Mouse (Mus musculus) CD4-positive helper T cell, adult 2 months (primary cell): ENCODE data around the gene Rnft1.
A peak's percentile ranks its signal among the peaks of the same experiment; 100 is the strongest.

Experiments
- DNase-seq: peaks from one replicate; pipeline ENCODE4 v3.0.0-alpha.2; 2012; ENCODE audit warnings: low read depth, missing footprints, low spot score

Rnft1 gene

DNA sequence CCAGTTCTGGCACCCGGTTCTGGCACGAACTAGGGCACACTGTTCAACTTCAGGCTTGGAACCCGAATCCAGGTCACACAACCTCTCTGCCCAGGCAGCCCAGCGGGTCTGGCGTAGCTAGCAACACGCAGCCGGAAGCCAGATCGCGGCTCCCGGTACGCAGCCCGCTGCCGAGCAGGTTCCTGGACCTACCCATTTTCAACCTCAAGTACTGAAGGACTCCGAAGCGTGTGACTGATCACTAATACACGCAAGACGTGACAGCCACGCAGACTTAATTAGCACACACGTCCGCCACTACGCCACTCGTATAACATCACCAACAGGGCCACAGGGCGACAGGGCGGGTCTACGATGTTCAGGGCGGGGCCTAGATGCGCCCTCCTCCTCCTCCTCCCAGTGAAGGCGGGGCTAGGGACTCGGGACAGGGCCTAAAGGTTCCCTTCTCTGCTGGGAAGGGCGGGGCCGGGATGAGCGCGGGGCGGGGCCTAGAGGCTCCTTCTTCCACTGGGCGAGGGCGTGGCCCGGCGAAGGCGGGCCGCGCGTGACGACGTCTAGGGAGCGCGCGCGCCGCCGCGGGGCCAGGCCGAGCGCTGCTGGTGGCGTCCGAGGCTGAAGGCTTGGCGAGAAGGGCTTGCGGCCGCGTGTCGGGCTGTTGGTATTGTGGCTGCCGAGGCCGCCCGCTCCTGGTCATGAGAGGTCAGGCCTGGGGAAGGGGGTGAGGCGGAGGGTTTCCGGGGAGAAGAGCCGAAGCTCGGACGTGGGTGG is at the start of gene Rnft1:
TSS of gene Rnft1 (plus strand) at position 557 of the 768 bp plus-strand sequence.
- peak; percentile 99 for DNase-seq

DNA sequence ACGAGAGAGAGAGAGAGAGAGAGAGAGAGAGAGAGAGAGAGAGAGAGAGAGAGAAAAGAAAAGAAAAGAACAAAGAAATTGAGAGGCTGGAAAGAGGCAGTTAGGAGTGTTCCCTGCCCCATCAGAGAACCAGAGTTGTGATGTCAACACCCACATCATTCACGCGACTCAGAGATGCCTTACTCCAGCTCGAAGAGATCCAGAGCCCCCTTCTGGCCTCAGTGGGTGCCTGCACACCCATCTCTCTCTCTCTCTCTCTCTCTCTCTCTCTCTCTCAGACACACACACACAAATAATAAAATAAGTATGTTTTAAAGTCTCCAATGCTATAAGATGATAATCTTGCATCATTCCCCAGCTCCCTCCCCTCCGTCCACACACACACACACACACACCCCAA is 47.6 kb upstream of the Rnft1 start:
- DNase-seq, result peak; percentile 68

DNA sequence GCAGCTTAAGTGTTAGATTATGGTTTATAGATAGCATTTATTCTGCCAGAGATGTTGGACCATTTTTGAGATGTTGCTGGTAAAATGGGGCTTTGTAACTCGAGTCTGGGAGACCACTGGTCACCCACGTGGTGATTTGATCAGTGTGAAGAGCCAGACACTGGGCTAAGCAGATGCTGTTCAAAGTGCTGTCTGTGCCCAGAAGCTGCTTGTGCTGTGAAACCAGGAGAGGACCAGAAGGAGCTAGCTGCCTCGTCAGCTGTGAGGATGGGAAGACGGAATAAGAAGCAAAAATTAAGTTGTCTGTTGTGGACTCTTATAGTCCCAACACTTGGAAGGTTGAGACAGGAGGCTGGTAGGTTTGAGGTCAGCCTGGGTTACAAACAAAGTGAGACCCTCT is 46.2 kb upstream of the Rnft1 start:
- no peak for DNase-seq

DNA sequence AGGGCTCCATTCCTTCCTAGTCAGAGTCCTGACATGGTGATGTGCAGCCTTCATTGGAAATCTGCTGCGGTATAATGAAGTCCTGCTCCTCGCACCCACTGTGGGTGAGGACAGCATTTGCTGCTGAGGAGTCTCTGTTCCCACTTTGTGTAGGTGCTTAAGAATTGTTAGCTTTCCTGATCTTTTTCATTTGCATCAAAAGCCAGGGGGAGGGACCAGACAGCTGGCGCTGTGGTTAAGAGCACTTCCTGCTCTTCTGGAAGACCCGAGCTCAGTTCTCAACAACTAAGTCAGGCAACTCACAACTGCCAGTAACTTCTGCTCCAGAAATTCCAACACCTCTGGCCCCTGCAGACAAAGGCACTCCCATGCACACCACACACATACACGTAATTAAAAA is 43.7 kb upstream of the Rnft1 start:
- peak; percentile 23 for DNase-seq

DNA sequence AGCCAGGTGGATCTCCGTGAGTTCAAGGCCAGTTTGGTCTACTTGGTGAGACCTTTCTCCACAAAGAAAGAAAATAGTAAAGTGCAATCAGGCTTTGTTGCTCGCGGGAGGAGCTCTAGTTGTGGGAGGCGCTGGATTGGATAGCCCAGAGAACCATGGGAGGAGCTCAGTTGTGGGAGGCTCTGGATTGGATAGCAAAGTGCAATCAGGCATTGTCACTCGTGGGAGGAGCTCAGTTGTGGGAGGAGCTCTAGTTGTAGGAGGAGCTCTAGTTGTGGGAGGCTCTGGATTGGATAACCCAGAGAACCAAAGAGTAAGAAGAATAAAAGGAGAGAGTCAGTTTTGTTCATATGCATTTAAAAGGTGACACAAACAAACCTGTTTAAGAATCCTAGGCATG is 30.5 kb upstream of the Rnft1 start:
- no peak for DNase-seq

DNA sequence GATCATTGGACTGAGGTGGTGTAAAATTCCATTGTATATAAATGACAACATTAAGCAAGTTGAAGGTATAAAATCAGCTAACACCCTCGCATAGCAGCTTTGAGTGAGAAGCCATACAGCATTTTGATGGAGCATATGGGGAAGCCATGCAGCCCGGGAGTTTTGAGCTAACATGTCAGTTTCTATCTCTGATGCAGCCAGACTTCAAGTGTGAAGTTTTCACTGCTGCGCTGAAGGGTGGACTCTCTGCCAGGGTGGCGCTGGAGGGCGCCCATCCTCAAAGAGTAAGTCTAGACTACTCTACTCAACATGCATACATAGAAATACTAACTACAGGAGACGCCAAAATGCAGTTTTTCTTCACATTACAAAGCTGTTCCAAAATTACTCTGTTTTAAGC is 26.9 kb upstream of the Rnft1 start:
- no peak for DNase-seq

DNA sequence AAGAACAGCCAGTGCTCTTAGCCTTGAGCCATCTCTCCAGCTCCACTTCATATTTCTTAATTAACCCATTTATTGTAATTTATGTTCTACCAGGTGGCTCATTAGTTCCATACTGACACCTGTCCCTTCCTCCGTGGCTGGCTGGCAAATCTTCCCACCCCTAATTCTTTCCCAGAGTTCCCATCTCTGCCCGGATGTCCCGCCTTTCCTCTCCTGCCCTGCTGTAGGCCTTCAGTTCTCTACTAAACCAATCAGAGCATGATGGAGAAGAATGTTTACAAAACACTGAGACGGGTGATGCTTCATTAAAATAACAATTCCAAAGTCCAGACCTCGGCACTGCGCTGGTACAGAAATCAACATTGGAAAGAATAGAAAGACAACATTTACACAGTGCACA is 25.6 kb upstream of the Rnft1 start:
- no peak for DNase-seq

DNA sequence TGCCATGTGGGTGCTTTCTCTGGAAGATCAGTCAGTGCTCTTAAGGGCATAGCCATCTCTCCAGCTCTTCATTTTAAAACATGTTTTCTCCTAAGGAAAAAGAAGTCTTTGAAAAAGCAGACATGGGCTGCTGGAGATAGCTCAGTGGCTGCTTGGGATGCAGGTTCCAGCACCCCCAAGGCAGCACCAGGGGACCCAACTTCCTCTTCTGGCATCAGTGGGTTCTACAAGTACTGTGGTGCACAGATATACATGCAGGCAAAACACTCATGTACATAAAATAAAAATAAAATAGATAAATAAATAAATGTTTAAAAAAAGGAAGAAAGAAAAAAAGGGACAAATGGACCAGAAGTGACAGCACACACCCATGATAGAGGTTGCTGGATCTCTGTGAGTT is 21.9 kb upstream of the Rnft1 start:
- DNase-seq, result no peak

DNA sequence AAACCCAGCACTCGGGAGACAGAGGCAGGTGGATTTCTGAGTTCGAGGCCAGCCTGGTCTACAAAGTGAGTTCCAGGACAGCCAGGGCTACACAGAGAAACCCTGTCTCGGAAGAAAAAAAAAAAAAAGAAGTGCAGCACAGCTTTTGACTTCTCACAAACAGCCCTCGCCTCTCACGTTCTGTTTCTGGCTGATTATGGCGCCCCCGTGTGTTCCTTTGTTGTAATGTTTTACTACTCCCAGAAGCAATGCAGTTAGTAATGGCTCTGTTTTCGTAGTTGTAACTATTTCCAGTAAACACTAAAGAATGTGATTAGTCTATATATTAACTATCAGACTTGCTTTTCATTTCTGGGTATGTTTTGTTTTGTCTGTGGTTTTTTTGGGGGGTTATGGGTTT is 20.2 kb upstream of the Rnft1 start:
- DNase-seq, result peak; percentile 66

DNA sequence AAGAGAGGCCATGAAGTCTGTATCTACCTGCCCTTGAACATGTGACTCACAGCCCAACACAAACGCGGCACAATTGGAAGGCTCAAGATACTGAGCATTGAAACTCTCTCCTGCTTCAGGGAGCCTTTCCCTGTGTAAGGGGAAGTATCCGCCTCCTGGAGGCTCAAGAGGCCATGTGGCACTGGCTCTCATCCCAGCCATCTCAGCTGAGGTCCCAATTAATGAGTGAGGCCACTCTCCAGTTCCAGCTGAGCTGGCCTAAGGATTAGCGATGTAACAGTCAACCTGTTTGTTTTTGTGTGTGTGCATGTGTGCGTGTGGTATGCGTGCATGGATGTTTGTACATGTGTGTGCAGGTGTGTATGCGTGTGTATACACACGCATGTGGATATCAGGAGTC is 16.1 kb upstream of the Rnft1 start:
- no peak for DNase-seq

DNA sequence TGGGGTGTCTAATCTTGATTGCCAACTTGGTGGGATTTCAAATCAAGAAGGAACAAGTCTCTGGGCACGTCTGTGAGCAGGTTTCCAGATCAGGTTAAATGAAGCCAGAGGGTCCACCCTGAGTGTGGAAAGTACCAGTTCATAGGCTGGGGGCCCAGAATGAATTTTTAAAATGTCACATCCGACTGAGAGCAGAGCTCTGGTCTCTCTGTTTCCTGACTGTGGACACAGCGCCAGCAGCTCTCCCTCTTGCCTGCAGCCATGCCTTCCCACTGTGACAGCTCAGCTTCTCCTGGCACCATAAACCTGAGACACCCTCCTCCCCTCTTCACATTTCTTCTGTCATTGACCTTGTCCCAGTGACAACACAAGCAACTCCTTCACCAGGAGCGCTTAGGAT is 15.5 kb upstream of the Rnft1 start:
- DNase-seq, result no peak

DNA sequence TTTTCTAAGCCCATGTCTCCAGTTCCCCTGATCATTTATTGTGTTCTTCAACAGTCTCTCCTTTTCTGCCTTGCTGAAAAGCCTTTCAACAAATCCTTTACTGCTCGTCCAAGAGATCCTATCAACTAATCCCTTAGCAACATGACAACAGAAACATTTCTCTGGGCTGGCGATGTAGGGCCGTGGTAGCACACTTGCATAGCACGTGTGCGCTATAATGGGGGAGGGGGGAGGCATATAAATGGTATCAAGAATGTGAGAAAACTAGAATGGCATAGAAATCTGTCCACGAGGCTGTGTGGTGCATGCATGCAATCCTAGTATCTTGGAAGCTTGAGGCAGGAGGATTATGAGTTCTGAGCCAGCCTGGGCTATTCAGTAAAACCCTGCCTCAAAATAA is 12.7 kb upstream of the Rnft1 start:
- DNase-seq, result no peak

DNA sequence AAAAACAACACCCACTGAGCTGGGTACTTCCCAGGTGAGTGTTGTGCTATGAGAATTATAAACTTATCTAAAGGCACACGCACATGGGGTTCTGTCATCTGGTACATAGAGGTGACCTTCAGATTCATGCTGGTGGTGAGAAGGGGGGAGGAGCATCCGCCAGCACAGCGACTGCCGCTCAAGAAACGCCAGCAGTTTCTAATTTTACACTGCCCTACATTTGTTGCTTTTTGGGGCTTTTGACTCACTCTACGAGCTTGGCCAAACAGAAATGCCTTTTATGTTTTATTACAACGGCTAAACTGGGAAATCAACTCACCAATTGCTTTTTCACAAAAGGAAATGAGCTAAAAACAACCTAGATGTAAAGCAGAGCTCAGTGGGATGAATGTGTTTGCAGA is 11.7 kb upstream of the Rnft1 start:
- peak; percentile 47 for DNase-seq

DNA sequence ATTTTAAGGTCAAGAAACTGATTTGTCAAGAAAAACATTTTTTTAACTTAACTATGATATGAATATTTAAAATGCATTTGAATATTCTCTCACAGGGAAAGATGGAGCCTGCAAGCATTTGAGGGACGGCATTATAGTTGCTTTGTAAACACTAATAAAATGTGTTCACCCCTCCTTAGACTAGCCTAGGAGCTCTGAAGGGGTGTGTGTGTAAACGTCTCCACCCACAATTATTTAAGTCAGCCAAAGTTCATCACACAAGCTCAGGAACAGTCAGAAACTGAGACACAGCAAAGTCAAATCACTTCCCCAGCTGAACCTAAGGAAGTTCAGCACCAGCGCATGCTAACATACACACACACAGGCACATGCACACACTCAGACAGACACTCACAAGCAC is 10.9 kb upstream of the Rnft1 start:
- no peak for DNase-seq

DNA sequence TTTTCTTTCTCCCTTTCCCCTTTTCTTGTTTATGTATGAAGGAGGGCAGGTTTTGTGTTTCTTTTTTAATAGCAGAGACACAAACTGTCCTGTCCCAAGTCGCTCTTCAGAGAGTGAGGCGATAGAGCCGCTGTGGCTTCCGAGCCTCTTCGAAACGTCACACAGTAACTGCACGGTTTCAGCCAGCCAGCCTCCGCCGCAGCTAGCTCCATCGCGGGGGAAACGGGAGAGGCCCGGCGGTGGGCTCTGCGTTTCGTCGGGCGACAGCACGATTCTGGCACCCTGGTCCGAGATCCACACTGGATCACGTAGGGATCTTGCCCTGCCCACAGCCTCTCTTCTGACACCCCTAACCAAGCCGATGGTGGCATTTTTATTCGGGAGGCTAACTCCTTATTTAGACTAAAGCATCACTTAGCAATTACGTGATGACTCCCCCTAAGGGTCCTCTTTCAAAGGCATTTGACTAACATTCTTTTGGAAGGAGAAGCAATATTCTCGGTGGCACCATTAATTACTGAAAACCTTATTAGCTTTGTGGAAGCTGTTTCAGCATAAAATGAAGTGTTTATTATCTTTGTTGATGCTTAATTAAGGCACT is 553 bp downstream of the Rnft1 start:
- DNase-seq, result no peak

DNA sequence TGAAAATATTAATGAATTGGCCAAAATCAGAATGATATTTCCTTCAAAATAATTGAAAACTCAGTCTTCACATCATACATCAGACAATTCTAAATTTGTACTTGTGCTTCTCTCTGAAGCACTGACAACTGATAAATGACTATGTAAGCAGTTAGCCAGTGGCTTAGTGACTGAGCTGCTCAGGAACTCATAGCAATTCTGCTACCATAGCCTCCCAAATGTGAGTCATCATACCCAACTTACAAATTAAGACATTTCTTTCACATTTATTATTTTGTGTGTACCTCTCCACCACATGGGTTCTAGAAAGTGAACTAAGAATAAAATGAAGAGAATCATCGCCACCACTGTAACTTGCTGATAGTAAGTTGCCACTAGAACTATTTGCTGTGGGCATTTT is 6.3 kb downstream of the Rnft1 start:
- no peak for DNase-seq

DNA sequence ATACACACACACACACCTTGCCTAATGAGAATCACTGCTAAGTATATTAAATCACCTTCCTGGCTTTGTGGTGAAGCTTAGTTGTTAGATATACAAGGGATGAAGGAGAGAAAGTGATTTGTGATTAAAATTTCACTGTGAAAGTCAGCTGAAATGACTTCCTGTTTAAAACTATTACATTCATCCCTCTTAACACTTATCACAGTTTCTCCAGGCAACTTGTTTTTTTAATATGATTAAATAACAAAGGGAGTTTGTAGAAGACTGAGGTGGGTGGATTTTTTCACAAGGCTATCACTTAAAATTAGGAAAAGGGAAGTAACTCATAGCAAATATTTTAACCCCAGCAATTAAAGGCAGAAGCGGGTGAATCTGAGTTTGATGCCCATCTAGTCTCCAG is 12.9 kb downstream of the Rnft1 start:
- no peak for DNase-seq

DNA sequence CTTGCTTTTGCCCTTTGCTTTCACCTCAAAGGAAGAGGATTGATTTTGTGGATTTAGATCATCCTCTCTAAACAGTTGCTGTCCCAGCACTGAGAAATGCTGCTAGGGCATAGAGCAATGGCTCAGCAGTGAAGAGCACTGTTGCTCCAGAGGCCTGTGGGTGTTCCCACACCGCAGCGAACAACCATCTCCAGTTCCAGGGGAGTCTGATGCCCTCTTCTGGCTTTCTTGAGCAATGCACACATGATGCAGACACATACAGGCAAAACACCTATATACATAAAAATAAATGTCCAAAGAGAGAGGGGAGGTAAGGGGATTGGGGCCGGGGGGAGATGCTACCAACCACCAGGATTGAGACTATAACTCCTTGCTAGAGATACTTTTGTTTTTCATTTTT is 13.5 kb downstream of the Rnft1 start:
- DNase-seq, result no peak

DNA sequence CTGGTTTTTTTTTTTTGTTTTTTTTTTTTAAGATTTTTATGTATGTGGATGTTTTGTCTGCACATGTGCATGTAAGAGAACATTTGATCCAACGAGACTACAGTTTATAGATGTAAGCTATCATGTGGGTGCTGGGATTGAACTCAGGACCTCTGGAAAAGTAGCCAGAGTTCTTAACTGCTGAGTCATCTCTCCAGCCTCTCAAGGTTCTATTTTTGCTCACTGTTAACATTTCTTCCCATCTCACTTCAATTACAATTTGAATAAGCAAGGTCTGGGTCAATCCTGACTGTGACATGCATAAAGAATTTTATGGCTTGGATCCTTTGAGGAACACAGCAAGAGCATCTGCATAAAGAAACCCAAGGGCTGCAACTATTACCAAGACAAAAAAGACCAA is 16.3 kb downstream of the Rnft1 start:
- no peak for DNase-seq

DNA sequence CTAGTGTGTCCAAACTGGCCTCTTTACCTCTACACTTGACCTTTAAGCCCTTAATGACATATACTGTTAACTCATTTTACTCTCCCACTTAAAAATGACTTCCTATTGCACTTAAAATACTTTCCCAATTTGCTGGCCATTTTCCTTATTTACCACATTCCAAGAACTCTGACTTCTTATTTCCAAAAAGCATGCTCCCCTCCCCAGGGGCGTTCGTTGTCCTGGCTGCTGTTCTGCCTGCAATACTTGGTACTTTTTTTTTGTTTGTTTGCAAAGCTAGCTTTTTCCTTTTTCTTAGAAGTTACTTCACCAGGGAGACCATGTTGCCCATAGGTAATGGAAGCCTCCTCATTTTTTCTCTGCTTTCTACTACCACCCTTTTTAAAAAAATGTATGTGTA is 18.7 kb downstream of the Rnft1 start:
- no peak for DNase-seq

DNA sequence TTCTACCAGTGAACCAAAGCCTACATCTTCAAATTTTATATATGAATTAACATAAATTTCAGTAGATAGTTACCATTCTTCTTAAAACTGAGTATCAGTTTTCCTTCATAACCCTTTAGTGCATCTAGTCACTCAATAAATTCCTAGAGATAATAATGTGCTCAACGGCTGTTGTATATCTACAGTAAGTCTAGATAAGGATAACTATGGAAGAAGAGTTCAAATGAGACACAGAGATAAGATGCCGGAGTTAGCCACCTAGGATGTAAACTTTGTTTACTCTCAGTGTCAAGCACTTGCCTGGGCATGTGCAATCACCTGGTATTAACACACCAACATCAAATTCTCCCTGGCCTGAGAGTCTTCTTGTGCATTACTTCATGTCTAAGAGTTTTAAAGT is 22.9 kb downstream of the Rnft1 start:
- no peak for DNase-seq

DNA sequence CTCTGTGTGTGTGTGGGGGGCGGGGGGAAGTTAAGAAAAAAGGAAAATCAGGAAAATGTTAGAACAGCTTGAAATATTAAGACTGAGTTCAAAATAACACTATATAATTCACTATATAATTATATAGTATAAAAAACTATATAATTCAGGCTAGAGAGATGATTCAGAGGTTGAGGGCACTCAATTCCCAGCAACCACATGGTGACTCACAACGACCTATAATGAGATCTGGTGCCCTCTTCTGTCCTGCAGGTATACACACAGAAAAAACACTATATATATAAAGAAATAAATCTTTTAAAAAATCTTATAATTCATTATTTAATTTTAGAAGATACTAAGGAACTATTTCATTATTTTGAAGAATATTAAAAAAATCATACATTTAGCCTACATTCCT is 23.5 kb downstream of the Rnft1 start:
- no peak for DNase-seq

DNA sequence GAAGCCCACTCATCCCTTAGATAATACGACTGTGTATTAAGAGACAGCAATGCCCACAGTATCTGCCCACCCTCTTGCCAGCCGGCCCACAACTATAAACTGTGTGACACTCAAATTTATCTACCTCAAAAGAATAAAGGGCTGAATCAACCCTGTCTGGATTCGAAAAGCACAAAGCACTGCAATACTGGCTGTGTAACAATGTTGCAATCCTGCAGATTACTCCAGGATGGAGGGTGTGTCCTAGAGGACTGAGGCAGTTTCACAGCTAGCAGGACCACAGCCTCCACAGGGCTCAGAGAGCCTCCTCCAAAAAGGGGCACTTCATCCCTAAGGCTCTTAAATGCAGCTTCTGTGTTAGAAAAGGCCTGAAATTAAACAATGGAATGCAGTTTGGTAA is 32.2 kb downstream of the Rnft1 start:
- DNase-seq, result no peak

DNA sequence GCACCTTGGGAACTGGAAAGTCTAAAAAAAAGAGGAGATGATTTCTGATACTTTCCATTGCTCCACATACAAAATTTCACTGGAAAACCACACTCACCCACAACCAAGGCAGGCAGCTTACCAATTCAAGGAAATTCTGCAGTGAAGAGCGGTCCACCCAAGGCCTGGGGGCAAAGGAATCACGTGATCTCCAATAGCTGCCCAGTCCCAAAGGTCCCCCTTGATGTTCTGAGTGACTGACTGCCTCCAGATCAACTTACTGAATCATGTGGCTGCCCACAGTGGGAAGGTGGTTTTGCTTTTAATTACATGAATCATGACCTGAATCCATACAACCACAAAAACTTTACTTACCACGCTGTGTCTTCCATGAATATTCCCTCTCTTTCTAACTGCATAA is 32.8 kb downstream of the Rnft1 start:
- no peak for DNase-seq
